Mouse (Mus musculus) granulocyte monocyte progenitor cell, adult 5-6 weeks (primary cell): ENCODE data around the gene Cyp4f39. TPM values are rescaled to one million over a fixed set of nuclear protein-coding genes. Genes with fewer than 3 reads are reported as not detected.

ENCODE experiments used
- ATAC-seq: replicated peaks from 2 replicates; pipeline ENCODE4 v1.8.0; 2016; ENCODE audit warnings: mild to moderate bottlenecking, moderate TSS enrichment, inconsistent platforms; ENCODE audit not compliant: poor library complexity, severe bottlenecking
- total RNA-seq, 2 experiments: library from RNA; stranded (forward) in 1 of 2; stranded (reverse) in 1 of 2; fragments of 200-712, 200-1000 nt in 1 of 2; fragments of >200 nt in 1 of 2; fragmentation: Nextera tagmentation in 1 of 2; gene quantifications; 2 replicates each; pipeline ENCODE4 v1.2.3; 2014 to 2017

The Cyp4f39 gene
- not detected in 2 replicates for total RNA-seq (2014; fragmentation: Nextera tagmentation)
- 0.21 TPM in 1 of 2 replicates, not detected in the other for total RNA-seq (2017)

- ATAC-seq: peak; percentile 71
Observed at GRCm38 (mm10) chr17:32452482-32452881, at the start of gene Cyp4f39. Gene Cyp4f39, plus strand, starts transcription at chr17:32452723.

- ATAC-seq: peak; percentile 83
Observed at GRCm38 (mm10) chr17:32402779-32403157, 49.8 kb upstream of the Cyp4f39 start.

DNA sequence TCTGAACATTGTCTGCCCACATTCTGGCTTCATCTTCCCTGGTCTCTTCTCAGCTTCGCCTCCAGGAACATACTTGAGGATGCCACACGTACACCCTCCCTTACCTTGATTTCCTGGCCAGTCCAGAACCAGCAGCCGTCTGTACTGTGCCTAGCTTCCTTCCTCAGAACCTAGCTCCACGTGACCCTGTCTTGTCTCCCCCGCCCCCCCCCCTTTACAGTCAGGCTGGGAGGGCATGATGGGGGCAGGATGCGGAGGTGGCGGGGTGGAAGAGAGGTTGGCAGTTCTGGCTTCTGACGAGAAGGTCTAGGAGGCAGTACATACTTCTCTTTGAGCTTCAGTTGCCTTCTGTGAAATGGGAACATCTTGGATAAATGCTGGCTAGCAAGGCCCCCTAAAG lies 49.1 kb upstream of the Cyp4f39 start, which contains the start of gene Rasal3:
TSS of gene Rasal3 (minus strand) at position 167 of the 400 bp plus-strand sequence.
- ATAC-seq: peak; percentile 59

DNA sequence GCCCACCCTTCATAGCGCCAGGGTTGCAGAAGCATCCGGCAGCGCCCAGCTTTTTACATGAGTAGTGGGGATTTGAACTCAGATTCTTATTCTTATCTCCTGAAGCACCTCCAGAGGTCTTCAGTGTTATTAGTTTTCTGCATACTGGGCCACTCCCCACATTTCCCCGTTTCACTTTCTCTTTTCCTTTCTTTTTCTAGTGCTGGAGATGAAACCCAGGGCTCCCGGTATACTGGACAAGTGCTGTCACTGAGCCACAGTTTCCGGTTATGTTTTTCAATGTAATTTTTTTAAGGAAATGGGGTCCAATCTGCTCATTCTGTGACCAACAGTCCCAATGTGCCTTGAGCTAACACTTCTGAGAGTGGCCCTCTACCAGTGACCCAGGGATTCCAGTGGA lies 40.6 kb upstream of the Cyp4f39 start:
- peak; percentile 63 for ATAC-seq

DNA sequence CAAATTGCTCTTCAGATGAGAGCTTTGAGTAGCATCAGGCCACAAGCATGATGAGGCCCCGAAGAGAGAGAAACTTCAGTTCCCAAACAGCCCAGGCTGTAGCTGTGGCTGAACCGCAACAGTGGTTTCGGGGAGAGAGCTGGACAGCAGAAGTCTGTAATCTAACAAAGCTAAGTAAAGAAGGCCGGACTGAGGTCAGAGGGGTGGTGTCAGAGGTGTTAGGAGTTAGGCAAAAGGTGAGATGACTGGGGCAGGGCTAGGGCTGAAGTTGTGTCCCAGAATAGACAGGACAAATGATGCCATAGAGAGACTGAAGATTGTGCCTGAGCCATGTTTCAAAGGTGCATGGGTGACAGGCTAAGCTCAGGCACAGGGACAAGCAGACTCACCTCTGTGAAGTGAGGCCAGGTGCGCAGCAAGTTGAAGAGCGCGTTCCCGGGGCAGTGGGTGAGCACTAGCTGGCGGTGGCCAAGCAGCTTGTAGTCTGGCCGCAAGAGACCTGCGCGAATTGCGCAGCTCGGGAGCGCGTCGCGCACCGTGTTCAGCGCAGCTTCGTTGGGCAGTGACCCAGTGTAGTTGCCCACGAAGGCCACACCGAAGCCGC lies 37.0 kb upstream of the Cyp4f39 start:
- no peak for ATAC-seq

- ATAC-seq: no peak
Observed at GRCm38 (mm10) chr17:32416771-32417170, 35.8 kb upstream of the Cyp4f39 start.

DNA sequence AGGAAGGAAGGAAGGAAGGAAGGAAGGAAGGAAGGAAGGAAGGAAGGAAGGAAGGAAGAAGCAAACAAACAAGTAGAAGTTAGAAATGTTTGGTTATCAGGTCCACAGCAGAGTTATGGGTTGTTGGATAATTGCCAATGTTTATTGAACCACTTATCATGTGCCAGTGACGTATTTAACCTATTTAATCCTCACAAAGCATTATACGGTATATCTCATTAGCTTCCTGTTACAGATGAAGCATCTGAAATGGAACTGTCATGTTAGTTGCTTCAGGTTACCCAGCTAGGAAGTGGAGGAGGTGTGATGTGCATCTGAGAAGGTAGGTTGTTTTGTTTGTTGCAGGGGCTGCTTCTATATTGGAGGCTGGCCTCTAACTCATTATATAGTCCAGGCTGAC lies 32.5 kb upstream of the Cyp4f39 start:
- no peak for ATAC-seq

DNA sequence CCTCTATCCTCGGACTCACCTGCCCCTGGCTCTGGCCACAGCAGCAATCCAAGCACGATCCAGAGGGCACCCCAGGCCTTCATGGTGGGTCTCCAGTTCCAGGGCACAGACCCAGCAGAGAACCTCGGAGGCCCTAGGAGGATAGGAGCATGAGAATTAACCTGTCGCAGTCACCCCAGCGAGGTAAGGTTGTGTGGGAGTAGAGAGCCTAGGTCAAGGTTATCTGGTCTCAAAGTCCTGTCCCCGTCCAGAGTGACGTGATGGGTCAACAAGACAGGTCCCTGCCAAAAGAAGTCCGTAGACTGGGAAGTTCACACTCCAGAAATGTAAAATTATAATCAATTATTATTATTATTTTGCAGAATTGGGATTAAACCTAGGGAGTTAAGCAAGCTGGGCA lies 31.7 kb upstream of the Cyp4f39 start:
- no peak for ATAC-seq

GRCm38 (mm10) chr17:32424034-32424433 lies 28.5 kb upstream of the Cyp4f39 start, which contains the start of gene Pglyrp2:
Gene Pglyrp2, minus strand, starts transcription at chr17:32424167.
- peak; percentile 87 for ATAC-seq

- no peak for ATAC-seq
Observed at GRCm38 (mm10) chr17:32426610-32427009, 25.9 kb upstream of the Cyp4f39 start.

DNA sequence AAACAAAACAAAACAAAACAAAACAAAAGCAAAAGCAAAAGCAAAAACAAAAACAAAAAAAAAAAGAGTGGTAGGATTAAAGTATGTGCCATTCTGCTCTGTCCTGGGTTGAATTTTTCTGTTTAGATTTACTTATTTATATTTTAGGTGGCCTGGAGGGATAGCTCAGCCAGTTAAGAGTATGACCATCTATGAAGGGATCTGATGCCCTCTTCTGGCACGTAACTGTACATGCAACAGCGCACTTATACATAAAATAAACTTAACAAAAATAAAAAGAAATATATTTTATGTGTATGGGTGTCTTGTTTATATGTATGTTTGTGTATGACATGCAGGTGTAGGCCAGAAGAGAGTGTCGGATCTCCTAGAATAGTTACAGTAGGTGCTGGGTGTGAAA lies 20.6 kb upstream of the Cyp4f39 start:
- ATAC-seq: peak; percentile 68

GRCm38 (mm10) chr17:32434324-32434723 lies 18.2 kb upstream of the Cyp4f39 start:
- ATAC-seq: no peak

- no peak for ATAC-seq
Observed at GRCm38 (mm10) chr17:32435151-32435550, 17.4 kb upstream of the Cyp4f39 start.

GRCm38 (mm10) chr17:32437106-32437505 lies 15.4 kb upstream of the Cyp4f39 start:
- ATAC-seq: no peak

DNA sequence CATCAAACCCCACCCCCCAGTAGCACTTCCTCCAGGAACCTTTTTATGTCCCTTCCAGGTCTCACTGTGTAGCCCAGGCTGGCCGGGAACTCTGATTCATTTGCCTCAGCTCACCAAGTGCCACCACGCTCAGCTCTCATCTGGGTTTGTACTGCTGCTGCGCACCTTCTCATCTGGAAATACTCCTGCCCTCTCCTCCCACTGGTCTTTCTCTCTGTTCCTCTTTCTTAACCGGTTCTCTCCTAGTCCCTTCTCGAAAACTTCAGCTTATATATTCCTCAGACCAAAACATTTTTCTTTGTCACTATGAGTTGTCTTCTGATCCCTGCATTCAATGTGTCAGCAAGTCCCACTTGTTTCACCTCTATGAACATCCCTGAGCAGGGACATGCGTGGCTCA lies 9.3 kb upstream of the Cyp4f39 start:
- ATAC-seq: peak; percentile 42

GRCm38 (mm10) chr17:32445016-32445415 lies 7.5 kb upstream of the Cyp4f39 start:
- no peak for ATAC-seq

DNA sequence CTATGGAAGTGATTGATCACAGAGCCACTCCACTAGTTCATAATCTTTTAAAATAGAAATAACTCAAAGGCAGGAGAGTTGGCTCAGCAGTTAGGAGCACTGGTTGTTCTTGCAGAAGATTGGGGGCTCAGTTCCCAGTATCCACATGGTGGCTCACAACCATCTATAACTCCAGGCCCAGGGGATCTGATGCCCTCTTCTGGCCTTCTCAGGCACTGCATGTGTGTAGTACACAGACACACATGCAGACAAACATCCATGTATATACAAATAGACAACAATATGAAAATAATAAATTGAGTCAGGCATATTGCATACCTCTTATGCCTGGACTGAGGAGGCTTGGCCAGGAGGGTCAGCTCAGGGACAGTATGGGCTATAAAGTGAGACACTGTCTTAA lies 5.3 kb upstream of the Cyp4f39 start:
- ATAC-seq: no peak

DNA sequence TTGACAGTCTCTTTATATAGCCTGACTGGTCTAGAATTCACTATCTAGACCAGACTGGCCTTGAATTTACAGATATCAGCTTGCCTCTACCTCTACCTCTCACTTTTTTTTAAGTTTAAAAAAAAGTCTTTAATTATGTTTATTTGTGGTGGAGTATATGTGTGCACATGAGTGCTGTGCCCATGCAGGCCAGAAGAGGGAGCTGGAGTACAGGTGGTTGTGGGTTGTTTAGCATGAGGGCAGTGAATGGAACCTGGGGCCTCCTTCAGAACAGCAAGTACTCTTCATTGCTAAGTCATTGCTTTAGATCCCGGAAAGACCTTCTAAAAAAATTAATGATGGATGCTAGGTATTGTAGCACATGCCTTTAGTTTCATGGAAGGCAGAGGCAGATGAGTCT lies 3.5 kb upstream of the Cyp4f39 start:
- no peak for ATAC-seq

GRCm38 (mm10) chr17:32450844-32451537 lies 1.5 kb upstream of the Cyp4f39 start:
- no peak for ATAC-seq

DNA sequence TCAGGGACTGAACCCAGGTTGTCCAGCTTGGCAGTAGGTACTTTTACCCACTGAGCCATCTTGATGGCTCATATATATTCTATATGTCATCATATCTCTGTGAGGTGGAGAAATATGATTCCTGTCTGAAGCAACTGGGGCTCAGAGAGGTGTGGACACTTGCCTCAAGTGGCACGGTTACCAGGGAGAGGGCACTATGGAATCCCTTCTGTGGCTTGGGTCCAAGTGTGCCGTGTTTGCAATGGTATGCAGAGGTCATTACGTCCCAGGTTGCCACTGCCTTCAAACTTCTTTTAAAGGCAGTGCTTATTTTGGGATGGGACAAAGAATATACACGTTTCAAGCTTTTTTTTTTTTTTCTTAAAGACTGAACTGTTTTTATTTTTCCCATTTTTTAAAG lies 1.7 kb downstream of the Cyp4f39 start:
- no peak for ATAC-seq

- ATAC-seq: no peak
Observed at GRCm38 (mm10) chr17:32454997-32455396, 2.5 kb downstream of the Cyp4f39 start.

GRCm38 (mm10) chr17:32468494-32468893 lies 16.0 kb downstream of the Cyp4f39 start:
- no peak for ATAC-seq
